Mouse (Mus musculus): ENCODE data around the gene Abcb10. TPM values are rescaled to one million over a fixed set of nuclear protein-coding genes. Genes with fewer than 3 reads are reported as not detected.
A peak's percentile ranks its signal among the peaks of the same experiment; 100 is the strongest.

The Abcb10 gene
- polyA plus RNA-seq, 1 experiment from 2014 or later: 133 TPM

GRCm38 (mm10) chr8:124007829-124008228 lies 24.9 kb upstream of the Abcb10 start:
- Histone ChIP-seq H3K9ac (no peak overlapping the region), H3K36me3 (peaks cover 82% of the 10 kb centered on the region), H3K4me2 (no peak overlapping the region), H3K4me3 (replicated peaks) (no peak overlapping the region), H3K9me3 (replicated peaks) (no peaks in the 10 kb centered on the region), H3K27me3 (no peaks in the 10 kb centered on the region), H3K27ac (no peak overlapping the region), H3K4me1 (replicated peaks) (peaks cover 30% of the 10 kb centered on the region)
- DNase-seq: no peak
- no peak for ATAC-seq (ENCODE audit: low read depth)
- WGBS (ENCODE audit: insufficient replicate concordance): 69% methylated on average over 6 of the region's 6 CpGs

GRCm38 (mm10) chr8:124002546-124003108 lies 19.7 kb upstream of the Abcb10 start:
- ATAC-seq (ENCODE audit: low read depth) (0 out of 2 replicates have a peak, but pooled peaks have one; percentile 23), DNase-seq (no peak)
- Histone ChIP-seq H3K27ac (no peak overlapping the region), H3K4me2 (no peak overlapping the region), H3K4me1 (replicated peaks) (no peaks in the 10 kb centered on the region), H3K9ac (no peak overlapping the region), H3K27me3 (no peaks in the 10 kb centered on the region), H3K9me3 (replicated peaks) (no peaks in the 10 kb centered on the region), H3K4me3 (replicated peaks) (no peak overlapping the region), H3K36me3 (peaks cover 99% of the 10 kb centered on the region)
- 89% methylated on average over 10 of the region's 10 CpGs for WGBS (ENCODE audit: insufficient replicate concordance)

DNA sequence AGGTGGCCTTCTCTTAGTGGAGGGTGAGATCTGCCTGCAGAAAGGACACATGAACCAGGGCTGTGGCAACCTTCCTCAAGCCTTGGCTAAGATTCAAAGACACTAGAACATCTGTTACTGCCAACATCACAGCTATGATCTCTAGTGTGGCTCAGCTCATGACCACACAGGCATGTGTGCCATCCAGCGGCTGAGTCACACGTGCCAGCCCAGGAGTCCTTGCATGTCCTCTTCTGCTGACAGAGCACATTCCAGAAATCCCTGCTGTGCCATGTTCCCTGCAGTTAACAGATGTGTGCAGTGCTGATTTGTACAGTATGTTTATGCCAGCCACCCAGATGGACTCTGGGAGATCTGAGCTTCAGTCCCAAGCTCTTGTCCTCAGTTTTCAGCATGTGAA lies 16.6 kb upstream of the Abcb10 start:
- Histone ChIP-seq H3K36me3 (peaks cover 94% of the 10 kb centered on the region), H3K4me2 (no peak overlapping the region), H3K27me3 (no peaks in the 10 kb centered on the region), H3K27ac (no peak overlapping the region), H3K9ac (no peak overlapping the region), H3K9me3 (replicated peaks) (no peaks in the 10 kb centered on the region), H3K4me1 (replicated peaks) (0 out of 2 replicates have a peak, but pooled peaks cover 2% of the 10 kb centered on the region), H3K4me3 (replicated peaks) (no peak overlapping the region)
- no peak for ATAC-seq (ENCODE audit: low read depth)
- no peak for DNase-seq
- WGBS (ENCODE audit: insufficient replicate concordance): 83% methylated on average over 2 of the region's 2 CpGs

DNA sequence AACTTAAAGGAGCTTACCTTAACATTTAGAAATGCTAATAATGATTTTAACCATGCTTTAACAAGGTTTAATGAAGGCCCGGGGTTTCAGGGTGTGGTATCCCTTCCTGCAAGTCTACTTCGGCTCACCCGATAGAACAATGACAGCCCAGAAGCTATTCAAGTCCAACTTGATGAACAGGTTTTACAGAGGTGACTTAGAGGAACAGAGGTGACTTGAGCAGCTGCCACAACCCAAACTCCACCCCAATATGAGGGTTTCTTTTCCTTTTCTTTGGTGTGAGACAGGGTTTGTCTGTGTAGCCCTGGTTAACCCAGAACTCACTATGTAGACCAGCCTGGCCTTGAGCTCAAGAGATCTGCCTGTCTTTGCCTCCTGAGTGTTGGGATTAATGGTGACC lies 11.1 kb upstream of the Abcb10 start:
- Histone ChIP-seq H3K36me3 (peaks cover 55% of the 10 kb centered on the region), H3K9me3 (replicated peaks) (no peaks in the 10 kb centered on the region), H3K27me3 (no peaks in the 10 kb centered on the region), H3K9ac (no peak overlapping the region), H3K4me2 (no peak overlapping the region), H3K4me3 (replicated peaks) (no peak overlapping the region), H3K27ac (peak overlapping the region; percentile 55), H3K4me1 (replicated peaks) (peaks cover 52% of the 10 kb centered on the region)
- 85% methylated on average over 3 of the region's 3 CpGs for WGBS (ENCODE audit: insufficient replicate concordance)
- DNase-seq (no peak), ATAC-seq (ENCODE audit: low read depth) (no peak)

DNA sequence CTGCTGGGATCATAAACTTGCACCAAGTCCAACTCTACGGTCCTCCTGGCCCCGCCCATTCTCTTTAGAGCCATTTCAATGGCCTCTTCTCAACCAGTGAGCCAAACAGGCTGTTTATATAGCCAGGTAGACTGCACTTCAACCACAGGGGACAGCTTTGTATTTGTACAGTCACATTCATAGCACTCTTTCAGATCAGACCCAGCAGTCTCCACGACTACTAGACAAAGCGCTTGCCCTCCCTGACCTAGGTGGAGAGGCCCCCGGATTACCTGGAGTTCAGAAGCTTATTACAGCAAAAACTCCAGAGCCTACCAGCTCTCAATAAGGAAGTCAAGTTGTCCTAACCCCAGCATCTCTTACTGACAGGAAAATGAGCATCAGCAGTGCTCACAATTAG lies 10.7 kb upstream of the Abcb10 start:
- ATAC-seq (ENCODE audit: low read depth): no peak
- Histone ChIP-seq H3K27me3 (no peaks in the 10 kb centered on the region), H3K9ac (no peak overlapping the region), H3K4me1 (replicated peaks) (peaks cover 56% of the 10 kb centered on the region), H3K36me3 (peaks cover 51% of the 10 kb centered on the region), H3K9me3 (replicated peaks) (no peaks in the 10 kb centered on the region), H3K4me2 (no peak overlapping the region), H3K27ac (peak overlapping the region; percentile 55), H3K4me3 (replicated peaks) (no peak overlapping the region)
- WGBS (ENCODE audit: insufficient replicate concordance): 85% methylated on average over 5 of the region's 5 CpGs
- DNase-seq: no peak

DNA sequence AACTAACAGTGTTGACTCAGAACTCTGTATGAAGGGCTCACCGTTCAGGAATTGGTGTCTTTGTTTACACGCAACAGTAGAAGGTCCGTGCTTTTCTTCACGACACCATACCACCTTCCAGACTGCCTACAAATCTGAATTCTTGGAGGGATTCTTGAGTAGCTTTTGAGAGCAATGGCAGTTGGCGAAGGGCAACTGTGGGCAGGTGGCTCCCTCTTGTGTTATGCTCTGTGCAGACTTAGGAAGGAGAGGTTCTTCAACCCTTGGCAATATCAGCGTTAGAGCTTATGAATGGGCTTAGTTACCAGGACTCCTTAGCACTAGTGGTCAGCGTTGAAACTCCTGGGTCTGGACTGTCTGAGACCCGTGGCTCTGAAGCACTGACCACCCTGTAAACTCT lies 9.7 kb upstream of the Abcb10 start:
- peak overlapping the region; percentile 100 for H3K27ac ChIP-seq
- H3K36me3 ChIP-seq: peaks cover 42% of the 10 kb centered on the region
- H3K9ac ChIP-seq: no peak overlapping the region
- H3K4me1 ChIP-seq (replicated peaks): peaks cover 64% of the 10 kb centered on the region
- peak; percentile 57 for DNase-seq
- H3K4me2 ChIP-seq: no peak overlapping the region
- 77% methylated on average over 8 of the region's 8 CpGs for WGBS (ENCODE audit: insufficient replicate concordance)
- no peaks in the 10 kb centered on the region for H3K9me3 ChIP-seq (replicated peaks)
- no peaks in the 10 kb centered on the region for H3K27me3 ChIP-seq
- H3K4me3 ChIP-seq (replicated peaks): no peak overlapping the region
- ATAC-seq (ENCODE audit: low read depth): no peak

GRCm38 (mm10) chr8:123990277-123991049 lies 7.5 kb upstream of the Abcb10 start:
- Histone ChIP-seq H3K27ac (peak overlapping the region; percentile 100), H3K27me3 (no peaks in the 10 kb centered on the region), H3K4me1 (replicated peaks) (peaks cover 85% of the 10 kb centered on the region), H3K9ac (peak overlapping the region; percentile 85), H3K4me2 (peak overlapping the region; percentile 83), H3K9me3 (replicated peaks) (no peaks in the 10 kb centered on the region), H3K36me3 (peaks cover 24% of the 10 kb centered on the region), H3K4me3 (replicated peaks) (peak overlapping the region; percentile 56)
- ATAC-seq (ENCODE audit: low read depth) (peak; percentile 62), DNase-seq (peak; percentile 62)
- WGBS (ENCODE audit: insufficient replicate concordance): 24% methylated on average over 13 of the region's 13 CpGs

GRCm38 (mm10) chr8:123989128-123989527 lies 6.2 kb upstream of the Abcb10 start:
- peak; percentile 41 for DNase-seq
- no peaks in the 10 kb centered on the region for H3K9me3 ChIP-seq (replicated peaks)
- peaks cover 12% of the 10 kb centered on the region for H3K36me3 ChIP-seq
- H3K4me1 ChIP-seq (replicated peaks): peaks cover 91% of the 10 kb centered on the region
- H3K27me3 ChIP-seq: no peaks in the 10 kb centered on the region
- peak overlapping the region; percentile 83 for H3K4me2 ChIP-seq
- H3K4me3 ChIP-seq (replicated peaks): peak overlapping the region; percentile 56
- peak overlapping the region; percentile 85 for H3K9ac ChIP-seq
- WGBS (ENCODE audit: insufficient replicate concordance): 13% methylated on average over 7 of the region's 7 CpGs
- H3K27ac ChIP-seq: peak overlapping the region; percentile 100
- peak; percentile 58 for ATAC-seq (ENCODE audit: low read depth)

GRCm38 (mm10) chr8:123988605-123989038 lies 5.7 kb upstream of the Abcb10 start:
- Histone ChIP-seq H3K4me2 (peak overlapping the region; percentile 83), H3K4me3 (replicated peaks) (peak overlapping the region; percentile 56), H3K9ac (peak overlapping the region; percentile 85), H3K27me3 (no peaks in the 10 kb centered on the region), H3K4me1 (replicated peaks) (peaks cover 93% of the 10 kb centered on the region), H3K9me3 (replicated peaks) (no peaks in the 10 kb centered on the region), H3K36me3 (peaks cover 7% of the 10 kb centered on the region; the same call in 1 of the 2 replicates), H3K27ac (peak overlapping the region; percentile 100)
- ATAC-seq (ENCODE audit: low read depth) (peak; percentile 89), DNase-seq (peak; percentile 89)
- WGBS (ENCODE audit: insufficient replicate concordance): 6% methylated on average over 6 of the region's 6 CpGs

GRCm38 (mm10) chr8:123982291-123982793 lies 580 bp downstream of the Abcb10 start:
- ATAC-seq (ENCODE audit: low read depth) (no peak), DNase-seq (peak; percentile 38)
- Histone ChIP-seq H3K9me3 (replicated peaks) (no peaks in the 10 kb centered on the region), H3K27me3 (no peaks in the 10 kb centered on the region), H3K27ac (peak overlapping the region; percentile 100), H3K4me1 (replicated peaks) (peaks cover 80% of the 10 kb centered on the region), H3K4me2 (peak overlapping the region; percentile 79), H3K9ac (peak overlapping the region; percentile 100), H3K36me3 (peaks cover 37% of the 10 kb centered on the region), H3K4me3 (replicated peaks) (peak overlapping the region; percentile 94)
- WGBS (ENCODE audit: insufficient replicate concordance): under 1% methylated on average over 48 of the region's 48 CpGs

GRCm38 (mm10) chr8:123981674-123982073 lies 1.2 kb downstream of the Abcb10 start:
- Histone ChIP-seq H3K9ac (peak overlapping the region; percentile 100), H3K27me3 (no peaks in the 10 kb centered on the region), H3K4me3 (replicated peaks) (peak overlapping the region; percentile 94), H3K36me3 (peaks cover 44% of the 10 kb centered on the region), H3K4me2 (peak overlapping the region; percentile 79), H3K9me3 (replicated peaks) (no peaks in the 10 kb centered on the region), H3K27ac (peak overlapping the region; percentile 100), H3K4me1 (replicated peaks) (peaks cover 80% of the 10 kb centered on the region)
- ATAC-seq (ENCODE audit: low read depth) (no peak), DNase-seq (no peak)
- WGBS (ENCODE audit: insufficient replicate concordance): 23% methylated on average over 4 of the region's 4 CpGs
